Comparison of ENCODE assay signal across 21 mouse cellular contexts in the genomic region with DNA sequence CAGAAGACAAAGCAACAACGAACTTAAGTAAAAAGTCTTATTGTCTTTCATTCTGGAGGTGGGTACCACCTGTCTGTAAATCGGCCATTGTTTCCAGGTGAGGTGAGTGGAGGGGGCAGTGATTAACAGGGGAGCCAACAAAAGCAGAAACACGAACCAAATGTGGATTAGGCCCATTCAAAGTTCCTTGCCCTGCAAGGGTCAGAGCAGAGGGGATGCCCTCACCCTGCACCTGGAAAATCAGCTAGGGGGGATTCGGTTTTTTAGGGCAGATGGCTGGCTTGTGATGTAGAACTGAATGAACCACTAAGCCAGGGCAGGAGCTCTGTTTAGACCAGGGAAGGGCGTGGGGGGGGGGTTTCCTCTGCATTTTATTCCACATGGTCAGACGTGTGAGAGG. TPM values are rescaled to one million over a fixed set of nuclear protein-coding genes. Genes with fewer than 3 reads are reported as not detected.
DNase-seq lines count a peak whose midpoint lies in the region; ATAC-seq and TF ChIP-seq lines count a peak whose summit lies in the region.
"Had no signal": no experiment of that assay in that cellular context is flagged by ENCODE, and none has a peak within 500 bp of the region (broad histone marks: within the 10 kb centered on the region; RNA-seq: fewer than 3 reads in every experiment).

No protein-coding gene starts in this region.

- WGBS in hindbrain, embryonic 10.5 days = 60% methylated on average over 6 of the region's 6 CpGs
- 54% methylated on average over 6 of the region's 6 CpGs for WGBS in hindbrain, postnatal 0 days
- 69% methylated on average over 6 of the region's 6 CpGs for WGBS in bone marrow, adult 2 months
- 54% methylated on average over 6 of the region's 6 CpGs for WGBS in limb, embryonic 10.5 days

- H3K4me1 ChIP-seq in hindbrain, embryonic 10.5 days (replicated peaks) = peaks cover 23% of the 10 kb centered on the region
- no peaks in the 10 kb centered on the region for H3K4me1 ChIP-seq in hindbrain, postnatal 0 days (ENCODE audit: insufficient read depth, low read length)
- H3K4me1 ChIP-seq in bone marrow, adult 2 months (ENCODE audit: control insufficient read depth, insufficient read depth, low read length) = peaks cover 17% of the 10 kb centered on the region
- peaks cover 20% of the 10 kb centered on the region for H3K4me1 ChIP-seq in limb, embryonic 10.5 days
- H3K4me1 ChIP-seq: forebrain, embryonic 13.5 days; heart, embryonic 15.5 days had no signal

- no peak for DNase-seq in hindbrain, embryonic 10.5 days (ENCODE audit: low spot score)
- DNase-seq in hindbrain, postnatal 0 days (ENCODE audit: low spot score) = no peak
- peak; percentile 5 for DNase-seq in thymus, postnatal 14 days
- DNase-seq in thymus, postnatal 4 days = no peak
- DNase-seq in limb, embryonic 10.5 days (ENCODE audit: low spot score) = no peak
- no peak for DNase-seq in embryo, embryonic 10 days (ENCODE audit: low spot score)
- DNase-seq: adrenal gland, postnatal 14 days; cerebellum, adult 2 months; cerebellum, postnatal 10 days; forebrain, postnatal 0 days; gastrocnemius, postnatal 14 days; heart, postnatal 14 days had no signal

- H3K27me3 ChIP-seq in hindbrain, embryonic 10.5 days (ENCODE audit: insufficient read depth, poor library complexity, severe bottlenecking) = no peaks in the 10 kb centered on the region
- no peaks in the 10 kb centered on the region for H3K27me3 ChIP-seq in hindbrain, postnatal 0 days (ENCODE audit: insufficient read depth, low read length)
- no peaks in the 10 kb centered on the region for H3K27me3 ChIP-seq in limb, embryonic 10.5 days (ENCODE audit: low read depth, poor library complexity, severe bottlenecking)
- H3K27me3 ChIP-seq: embryonic facial prominence, embryonic 13.5 days; forebrain, embryonic 13.5 days; heart, embryonic 15.5 days had no signal

- no peak for TF ChIP-seq POLR2A in bone marrow, adult 2 months (IDR thresholded peaks at IDR 0.05; ENCODE audit: borderline replicate concordance, control insufficient read depth, low read depth, low read length)

- no peak overlapping the region for H3K4me3 ChIP-seq in hindbrain, embryonic 10.5 days
- H3K4me3 ChIP-seq in hindbrain, postnatal 0 days (ENCODE audit: low read length) = no peak overlapping the region
- H3K4me3 ChIP-seq in bone marrow, adult 2 months (replicated peaks; ENCODE audit: control insufficient read depth, low read depth, low read length) = no peak overlapping the region
- H3K4me3 ChIP-seq in limb, embryonic 10.5 days = no peak overlapping the region
- H3K4me3 ChIP-seq: embryonic facial prominence, embryonic 13.5 days; forebrain, embryonic 13.5 days; heart, adult 2 months; heart, embryonic 15.5 days had no signal

- no peak for TF ChIP-seq CTCF in hindbrain, postnatal 0 days (IDR thresholded peaks at IDR 0.05; ENCODE audit: low read depth)
- no peak for TF ChIP-seq CTCF in bone marrow, adult 2 months (IDR thresholded peaks at IDR 0.05; ENCODE audit: control insufficient read depth, insufficient read depth, low read length)

- no peaks in the 10 kb centered on the region for H3K9me3 ChIP-seq in hindbrain, embryonic 10.5 days
- no peaks in the 10 kb centered on the region for H3K9me3 ChIP-seq in hindbrain, postnatal 0 days (ENCODE audit: low read length)
- H3K9me3 ChIP-seq in limb, embryonic 10.5 days (replicated peaks) = no peaks in the 10 kb centered on the region
- H3K9me3 ChIP-seq: embryonic facial prominence, embryonic 13.5 days; forebrain, embryonic 13.5 days; heart, embryonic 15.5 days had no signal

- H3K9ac ChIP-seq in hindbrain, postnatal 0 days (replicated peaks; ENCODE audit: low read length) = no peak overlapping the region
- H3K9ac ChIP-seq: embryonic facial prominence, embryonic 13.5 days; forebrain, embryonic 13.5 days; forebrain, postnatal 0 days; heart, embryonic 15.5 days; hindbrain, embryonic 14.5 days had no signal

- H3K4me2 ChIP-seq in hindbrain, postnatal 0 days (ENCODE audit: low read depth, low read length) = no peak overlapping the region
- H3K4me2 ChIP-seq: embryonic facial prominence, embryonic 13.5 days; forebrain, embryonic 13.5 days; heart, embryonic 11.5 days; heart, embryonic 15.5 days; hindbrain, embryonic 14.5 days had no signal

- H3K36me3 ChIP-seq in hindbrain, embryonic 10.5 days = no peaks in the 10 kb centered on the region
- H3K36me3 ChIP-seq in hindbrain, postnatal 0 days (ENCODE audit: insufficient read depth, low read length) = no peaks in the 10 kb centered on the region
- no peaks in the 10 kb centered on the region for H3K36me3 ChIP-seq in limb, embryonic 10.5 days
- H3K36me3 ChIP-seq: embryonic facial prominence, embryonic 13.5 days; heart, embryonic 15.5 days had no signal

- no peak for ATAC-seq in hindbrain, postnatal 0 days
- no peak for ATAC-seq in monocyte, adult 5-6 weeks (replicated peaks; ENCODE audit: insufficient number of reproducible peaks, low FRiP score, low TSS enrichment, poor library complexity, severe bottlenecking)
- ATAC-seq: forebrain, embryonic 13.5 days; forebrain, postnatal 0 days had no signal

- 0 out of 2 replicates have a peak overlapping the region, but pooled peaks have one; percentile 66 for H3K27ac ChIP-seq in hindbrain, embryonic 10.5 days
- no peak overlapping the region for H3K27ac ChIP-seq in hindbrain, postnatal 0 days
- peak overlapping the region; percentile 20 for H3K27ac ChIP-seq in bone marrow, adult 2 months (ENCODE audit: control insufficient read depth, insufficient read depth, low read depth, low read length, poor library complexity)
- peak overlapping the region; percentile 56 for H3K27ac ChIP-seq in limb, embryonic 10.5 days
- H3K27ac ChIP-seq: embryonic facial prominence, embryonic 13.5 days; forebrain, embryonic 13.5 days; heart, adult 2 months; heart, embryonic 15.5 days; hindbrain, embryonic 14.5 days had no signal

RNA-seq across cellular contexts. Expression of gene Rsph1, which starts 12.8 kb away (rescaled TPM):
- 4.1 and 7.7 TPM in 2 replicates for polyA plus RNA-seq in hindbrain, embryonic 10.5 days (2016; fragmentation: Nextera tagmentation; extraction: Ambion mirVana)
- total RNA-seq in hindbrain, postnatal 0 days (2014; rRNA removed) = 0.50 and 1.3 TPM in 2 replicates
- 8.9 TPM in 2 replicates for polyA plus RNA-seq in hindbrain, postnatal 0 days (2015; fragmentation: Nextera tagmentation; extraction: Ambion mirVana)
- 5.8 and 10.4 TPM in 2 replicates for polyA plus RNA-seq in bone marrow, adult 2 months (2011; ENCODE audit: insufficient read depth, insufficient read length, low replicate concordance, missing spikeins)
- 0.62 and 0.90 TPM in 2 replicates for polyA plus RNA-seq in limb, embryonic 10.5 days (2016; fragmentation: Nextera tagmentation; extraction: Ambion mirVana)
- total RNA-seq in monocyte, adult 5-6 weeks (2017) = 1.2 TPM in 1 of 3 replicates, not detected in the others

RNA-seq across cellular contexts. Expression of gene Slc37a1, which starts 22.2 kb away (rescaled TPM):
- polyA plus RNA-seq in hindbrain, embryonic 10.5 days (2016; fragmentation: Nextera tagmentation; extraction: Ambion mirVana) = 9.0 and 17.3 TPM in 2 replicates
- total RNA-seq in hindbrain, postnatal 0 days (2014; rRNA removed) = 8.8 and 10.7 TPM in 2 replicates
- 5.7 and 6.8 TPM in 2 replicates for polyA plus RNA-seq in hindbrain, postnatal 0 days (2015; fragmentation: Nextera tagmentation; extraction: Ambion mirVana)
- 5.5 and 21.9 TPM in 2 replicates for polyA plus RNA-seq in bone marrow, adult 2 months (2011; ENCODE audit: insufficient read depth, insufficient read length, low replicate concordance, missing spikeins)
- 3.3 and 4.1 TPM in 2 replicates for polyA plus RNA-seq in limb, embryonic 10.5 days (2016; fragmentation: Nextera tagmentation; extraction: Ambion mirVana)
- 7.3 to 22.9 TPM (median 9.3 TPM) in 3 replicates for total RNA-seq in monocyte, adult 5-6 weeks (2017)

RNA-seq across cellular contexts. Expression of gene Ubash3a, which starts 56.7 kb away (rescaled TPM):
- polyA plus RNA-seq in hindbrain, embryonic 10.5 days (2016; fragmentation: Nextera tagmentation; extraction: Ambion mirVana) = 0.14 and 0.61 TPM in 2 replicates
- total RNA-seq in hindbrain, postnatal 0 days (2014; rRNA removed) = 0.21 TPM in 1 of 2 replicates, not detected in the other
- not detected in 2 replicates for polyA plus RNA-seq in hindbrain, postnatal 0 days (2015; fragmentation: Nextera tagmentation; extraction: Ambion mirVana)
- 7.3 and 13.0 TPM in 2 replicates for polyA plus RNA-seq in bone marrow, adult 2 months (2011; ENCODE audit: insufficient read depth, insufficient read length, low replicate concordance, missing spikeins)
- 0.33 and 0.74 TPM in 2 replicates for polyA plus RNA-seq in limb, embryonic 10.5 days (2016; fragmentation: Nextera tagmentation; extraction: Ambion mirVana)
- total RNA-seq in monocyte, adult 5-6 weeks (2017) = 6.3 to 14.3 TPM (median 9.2 TPM) in 3 replicates
- total RNA-seq: gastrocnemius, adult 18-20 months; gastrocnemius, postnatal 14 days had no signal
- polyA plus RNA-seq: cerebellum, adult 2 months; forebrain, postnatal 0 days; hindbrain, embryonic 14.5 days had no signal
